17 mouse cellular contexts compared by ENCODE assay signal in genomic region chr5:47431599-47432328, GRCm38 (mm10).
DNase-seq lines count a peak whose midpoint lies in the region; ATAC-seq and TF ChIP-seq lines count a peak whose summit lies in the region.
"Had no signal": no experiment of that assay in that cellular context is flagged by ENCODE, and none has a peak within 500 bp of the region (broad histone marks: within the 10 kb centered on the region; RNA-seq: fewer than 3 reads in every experiment).

No protein-coding gene starts in this region.

- H3K9ac ChIP-seq in hindbrain, embryonic 11.5 days (ENCODE audit: low read depth, low read length): no peak overlapping the region
- H3K9ac ChIP-seq in hindbrain, embryonic 12.5 days: no peak overlapping the region
- no peak overlapping the region for H3K9ac ChIP-seq in midbrain, embryonic 15.5 days
- H3K9ac ChIP-seq in liver, postnatal 0 days (replicated peaks): no peak overlapping the region
- no peak overlapping the region for H3K9ac ChIP-seq in heart, embryonic 11.5 days (ENCODE audit: low read depth, low read length)
- H3K9ac ChIP-seq: liver, embryonic 13.5 days; midbrain, embryonic 12.5 days; neural tube, embryonic 12.5 days had no signal

- no peak for ATAC-seq in hindbrain, embryonic 11.5 days (ENCODE audit: low FRiP score)
- ATAC-seq in hindbrain, embryonic 12.5 days (ENCODE audit: low FRiP score): no peak
- no peak for ATAC-seq in midbrain, embryonic 15.5 days (replicated peaks)
- ATAC-seq in liver, postnatal 0 days: no peak
- ATAC-seq in heart, embryonic 11.5 days (replicated peaks; ENCODE audit: insufficient number of reproducible peaks, low FRiP score, low TSS enrichment): no peak
- ATAC-seq: Patski had no signal

- peak; percentile 20 for DNase-seq in hindbrain, embryonic 11.5 days (ENCODE audit: low spot score)
- DNase-seq in midbrain, embryonic 10.5 days (ENCODE audit: low spot score): peak; percentile 41
- DNase-seq in embryo, embryonic 9.5 days (ENCODE audit: extremely low spot score): peak; percentile 47
- peak; percentile 14 for DNase-seq in liver, postnatal 0 days
- DNase-seq in lung, postnatal 10 days: no peak
- DNase-seq: cerebellum, adult 11-12 months; gastrocnemius, postnatal 14 days; heart, postnatal 4 days; liver, embryonic 13.5 days; retina, postnatal 1 day had no signal

- no peaks in the 10 kb centered on the region for H3K4me1 ChIP-seq in hindbrain, embryonic 11.5 days (replicated peaks; ENCODE audit: control insufficient read depth, insufficient read depth, low read length)
- H3K4me1 ChIP-seq in hindbrain, embryonic 12.5 days: no peaks in the 10 kb centered on the region
- H3K4me1 ChIP-seq in midbrain, embryonic 10.5 days: peaks cover 11% of the 10 kb centered on the region
- H3K4me1 ChIP-seq in midbrain, embryonic 15.5 days: no peaks in the 10 kb centered on the region
- no peaks in the 10 kb centered on the region; the same call in 1 of the 2 replicates for H3K4me1 ChIP-seq in liver, postnatal 0 days (ENCODE audit: insufficient read depth)
- H3K4me1 ChIP-seq in heart, embryonic 11.5 days (ENCODE audit: control insufficient read depth, insufficient read depth, low read length): no peaks in the 10 kb centered on the region
- H3K4me1 ChIP-seq: liver, embryonic 13.5 days; neural tube, embryonic 12.5 days had no signal

- WGBS in hindbrain, embryonic 11.5 days: 19% methylated on average over 5 of the region's 5 CpGs
- WGBS in hindbrain, embryonic 12.5 days: 13% methylated on average over 5 of the region's 5 CpGs
- 18% methylated on average over 5 of the region's 5 CpGs for WGBS in midbrain, embryonic 10.5 days
- 22% methylated on average over 5 of the region's 5 CpGs for WGBS in midbrain, embryonic 15.5 days
- 59% methylated on average over 5 of the region's 5 CpGs for WGBS in liver, postnatal 0 days (ENCODE audit: insufficient replicate concordance)
- 47% methylated on average over 5 of the region's 5 CpGs for WGBS in heart, embryonic 11.5 days (ENCODE audit: insufficient replicate concordance)

- TF ChIP-seq EP300 in liver, postnatal 0 days (IDR thresholded peaks at IDR 0.05; ENCODE audit: low read depth): no peak

- H3K36me3 ChIP-seq in hindbrain, embryonic 11.5 days (ENCODE audit: control insufficient read depth, insufficient read depth, low read length): no peaks in the 10 kb centered on the region
- H3K36me3 ChIP-seq in hindbrain, embryonic 12.5 days: no peaks in the 10 kb centered on the region
- no peaks in the 10 kb centered on the region for H3K36me3 ChIP-seq in midbrain, embryonic 10.5 days
- H3K36me3 ChIP-seq in midbrain, embryonic 15.5 days (replicated peaks): no peaks in the 10 kb centered on the region
- H3K36me3 ChIP-seq in liver, postnatal 0 days (replicated peaks; ENCODE audit: insufficient read depth, low read length): no peaks in the 10 kb centered on the region
- H3K36me3 ChIP-seq in heart, embryonic 11.5 days (ENCODE audit: control insufficient read depth, insufficient read depth, low read length): no peaks in the 10 kb centered on the region
- H3K36me3 ChIP-seq: liver, embryonic 13.5 days; midbrain, embryonic 12.5 days; neural tube, embryonic 12.5 days had no signal

- no peak overlapping the region for H3K4me3 ChIP-seq in hindbrain, embryonic 11.5 days (ENCODE audit: low read depth, low read length)
- no peak overlapping the region for H3K4me3 ChIP-seq in hindbrain, embryonic 12.5 days
- H3K4me3 ChIP-seq in midbrain, embryonic 10.5 days: no peak overlapping the region
- no peak overlapping the region for H3K4me3 ChIP-seq in midbrain, embryonic 15.5 days
- no peak overlapping the region for H3K4me3 ChIP-seq in liver, postnatal 0 days (ENCODE audit: low read depth, low read length)
- H3K4me3 ChIP-seq in heart, embryonic 11.5 days (ENCODE audit: low read depth, low read length): no peak overlapping the region
- H3K4me3 ChIP-seq: erythroblast, embryonic 14.5 days; liver, embryonic 13.5 days; midbrain, embryonic 12.5 days; neural tube, embryonic 12.5 days had no signal

- TF ChIP-seq CTCF in liver, postnatal 0 days (IDR thresholded peaks at IDR 0.05; ENCODE audit: low read depth): no peak

- H3K27ac ChIP-seq in hindbrain, embryonic 11.5 days (ENCODE audit: low read depth, low read length): no peak overlapping the region
- no peak overlapping the region for H3K27ac ChIP-seq in hindbrain, embryonic 12.5 days
- H3K27ac ChIP-seq in midbrain, embryonic 10.5 days (replicated peaks): 0 out of 2 replicates have a peak overlapping the region, but pooled peaks have one; percentile 55
- H3K27ac ChIP-seq in midbrain, embryonic 15.5 days: no peak overlapping the region
- H3K27ac ChIP-seq in liver, postnatal 0 days (ENCODE audit: low read depth): no peak overlapping the region
- H3K27ac ChIP-seq in heart, embryonic 11.5 days (ENCODE audit: low read depth, low read length): no peak overlapping the region
- H3K27ac ChIP-seq: liver, embryonic 13.5 days; midbrain, embryonic 12.5 days; neural tube, embryonic 12.5 days had no signal

- no peaks in the 10 kb centered on the region for H3K27me3 ChIP-seq in hindbrain, embryonic 11.5 days (ENCODE audit: control insufficient read depth, insufficient read depth, low read length)
- no peaks in the 10 kb centered on the region for H3K27me3 ChIP-seq in hindbrain, embryonic 12.5 days
- H3K27me3 ChIP-seq in midbrain, embryonic 10.5 days (ENCODE audit: low read depth, poor library complexity, severe bottlenecking): no peaks in the 10 kb centered on the region
- H3K27me3 ChIP-seq in midbrain, embryonic 15.5 days (replicated peaks): no peaks in the 10 kb centered on the region
- no peaks in the 10 kb centered on the region for H3K27me3 ChIP-seq in liver, postnatal 0 days (ENCODE audit: insufficient read depth, low read length)
- H3K27me3 ChIP-seq in heart, embryonic 11.5 days (ENCODE audit: control insufficient read depth, insufficient read depth, low read length): no peaks in the 10 kb centered on the region
- H3K27me3 ChIP-seq: liver, embryonic 13.5 days; midbrain, embryonic 12.5 days; neural tube, embryonic 12.5 days had no signal

- no peaks in the 10 kb centered on the region for H3K9me3 ChIP-seq in hindbrain, embryonic 11.5 days (ENCODE audit: control insufficient read depth, low read length)
- H3K9me3 ChIP-seq in hindbrain, embryonic 12.5 days (replicated peaks): no peaks in the 10 kb centered on the region
- no peaks in the 10 kb centered on the region for H3K9me3 ChIP-seq in midbrain, embryonic 10.5 days (replicated peaks)
- H3K9me3 ChIP-seq in midbrain, embryonic 15.5 days: no peaks in the 10 kb centered on the region
- H3K9me3 ChIP-seq in liver, postnatal 0 days (ENCODE audit: low read length): no peaks in the 10 kb centered on the region
- H3K9me3 ChIP-seq in heart, embryonic 11.5 days (replicated peaks; ENCODE audit: control insufficient read depth, low read length): no peaks in the 10 kb centered on the region
- H3K9me3 ChIP-seq: liver, embryonic 13.5 days; midbrain, embryonic 12.5 days; neural tube, embryonic 12.5 days had no signal

- H3K4me2 ChIP-seq in hindbrain, embryonic 11.5 days (replicated peaks; ENCODE audit: low read depth, low read length): no peak overlapping the region
- H3K4me2 ChIP-seq in hindbrain, embryonic 12.5 days (replicated peaks): no peak overlapping the region
- no peak overlapping the region for H3K4me2 ChIP-seq in midbrain, embryonic 15.5 days
- H3K4me2 ChIP-seq in liver, postnatal 0 days (ENCODE audit: low read depth, low read length): no peak overlapping the region
- H3K4me2 ChIP-seq in heart, embryonic 11.5 days: no peak overlapping the region
- H3K4me2 ChIP-seq: liver, embryonic 13.5 days; midbrain, embryonic 12.5 days; neural tube, embryonic 12.5 days had no signal
